Mouse (Mus musculus) stomach, embryonic 16.5 days (tissue): ENCODE results near the gene Stambpl1. TPM values are rescaled to one million over a fixed set of nuclear protein-coding genes. Genes with fewer than 3 reads are reported as not detected.

Experiments
- ATAC-seq: fragments of 200-750 bp; cut with Nextera tagmentation; 2 replicates; pipeline ENCODE4 v1.8.0; 2017; ENCODE audit warnings: moderate number of reproducible peaks, moderate TSS enrichment; ENCODE audit not compliant: insufficient read depth, low FRiP score
- H3K27ac ChIP-seq: fragments of 300-500 bp; sonication (generic); 2 replicates; pipeline ENCODE4 v1.5.1; 2014; ENCODE audit warnings: low read length
- H3K27me3 ChIP-seq: fragments of 300-500 bp; sonication (generic); 2 replicates; pipeline ENCODE4 v1.6.1; 2014; ENCODE audit warnings: low read length, control low read depth, mixed read lengths; ENCODE audit not compliant: control insufficient read depth, insufficient read depth
- H3K36me3 ChIP-seq: fragments of 300-500 bp; sonication (generic); 2 replicates; pipeline ENCODE4 v1.6.1; 2014; ENCODE audit warnings: low read length; ENCODE audit not compliant: control insufficient read depth, insufficient read depth
- H3K4me1 ChIP-seq: fragments of 300-500 bp; sonication (generic); 2 replicates; pipeline ENCODE4 v1.6.1; 2014; ENCODE audit warnings: low read length, control low read depth, mixed read lengths; ENCODE audit not compliant: control insufficient read depth, insufficient read depth
- H3K4me2 ChIP-seq: fragments of 300-500 bp; sonication (generic); 2 replicates; pipeline ENCODE4 v1.6.1; 2014; ENCODE audit warnings: low read depth, low read length, mixed read lengths
- H3K4me3 ChIP-seq: fragments of 300-500 bp; sonication (generic); replicated peaks from 2 replicates; pipeline ENCODE4 v1.5.1; 2014; ENCODE audit warnings: mild to moderate bottlenecking, low read length
- H3K9ac ChIP-seq: fragments of 300-500 bp; sonication (generic); 2 replicates; pipeline ENCODE4 v1.6.1; 2014; ENCODE audit warnings: low read length
- H3K9me3 ChIP-seq: fragments of 300-500 bp; sonication (generic); replicated peaks from 2 replicates; pipeline ENCODE4 v1.6.1; 2016; ENCODE audit warnings: low read length, control low read depth; ENCODE audit not compliant: control insufficient read depth
- WGBS: fragments of 180-500 bp; shearing (Covaris S2); extraction: QIAGEN DNeasy Blood & Tissue Kit; methylation state at CpG from one replicate; pipeline ENCODE4 v1.1.7; 2014; 5-methylcytosine and 5-hydroxymethylcytosine counted together
- polyA plus RNA-seq: library from polyadenylated mRNA; unstranded; fragments of >200 nt; fragmentation: Nextera tagmentation; extraction: Ambion mirVana; gene quantifications from 2 replicates; pipeline ENCODE4 v1.2.1, GENCODE M21; 2015

Gene Stambpl1
- polyA plus RNA-seq, 1 experiment from 2014 or later, result 13.2 TPM

- Histone ChIP-seq H3K27me3 (no peaks in the 10 kb centered on the region), H3K4me1 (0 out of 2 replicates have a peak, but pooled peaks cover 3% of the 10 kb centered on the region), H3K36me3 (no peaks in the 10 kb centered on the region), H3K9ac (no peak overlapping the region), H3K4me3 (no peak overlapping the region), H3K9me3 (no peaks in the 10 kb centered on the region), H3K27ac (no peak overlapping the region), H3K4me2 (no peak overlapping the region)
- no peak for ATAC-seq
- 71% methylated on average over 3 of the region's 3 CpGs for WGBS
Observed at GRCm38 (mm10) chr19:34220732-34221380, 28.8 kb downstream of the Stambpl1 start.

GRCm38 (mm10) chr19:34222805-34223204 lies 30.8 kb downstream of the Stambpl1 start:
- no peak for ATAC-seq
- H3K4me2 ChIP-seq, result no peak overlapping the region
- no peaks in the 10 kb centered on the region for H3K4me1 ChIP-seq
- H3K36me3 ChIP-seq, result no peaks in the 10 kb centered on the region
- 91% methylated on average over 3 of the region's 3 CpGs for WGBS
- H3K27ac ChIP-seq, result no peak overlapping the region
- no peak overlapping the region for H3K9ac ChIP-seq
- H3K9me3 ChIP-seq, result no peaks in the 10 kb centered on the region
- no peaks in the 10 kb centered on the region for H3K27me3 ChIP-seq
- H3K4me3 ChIP-seq, result no peak overlapping the region

DNA sequence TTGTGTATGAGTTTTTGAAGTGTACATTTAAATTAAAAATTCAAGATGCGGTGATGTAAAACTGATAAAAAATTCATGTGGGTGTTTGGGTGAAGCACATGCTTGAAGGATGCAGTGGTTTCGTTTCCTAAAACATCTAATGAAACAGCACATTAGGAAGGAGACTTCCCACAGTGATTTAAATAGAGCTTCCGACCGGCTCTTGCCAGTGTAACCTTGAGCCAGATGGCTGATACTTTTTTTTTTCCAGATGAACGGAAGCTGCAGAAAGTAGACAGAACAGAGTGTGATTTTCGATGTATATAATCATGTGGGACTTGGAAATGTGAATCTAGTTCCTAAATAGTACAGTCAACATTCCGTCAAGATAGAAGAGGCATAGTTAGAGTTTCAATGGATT lies 39.6 kb downstream of the Stambpl1 start:
- H3K27ac ChIP-seq, result no peak overlapping the region
- H3K4me2 ChIP-seq, result no peak overlapping the region
- no peaks in the 10 kb centered on the region for H3K27me3 ChIP-seq
- no peaks in the 10 kb centered on the region for H3K9me3 ChIP-seq
- H3K36me3 ChIP-seq, result peaks cover under 1% of the 10 kb centered on the region; the same call in 1 of the 2 replicates
- no peak overlapping the region for H3K4me3 ChIP-seq
- H3K9ac ChIP-seq, result no peak overlapping the region
- H3K4me1 ChIP-seq, result peaks cover 3% of the 10 kb centered on the region; the same call in 1 of the 2 replicates
- 64% methylated on average over 7 of the region's 7 CpGs for WGBS
- ATAC-seq, result no peak

- Histone ChIP-seq H3K4me3 (no peak overlapping the region), H3K4me1 (peaks cover 3% of the 10 kb centered on the region; the same call in 1 of the 2 replicates), H3K27me3 (no peaks in the 10 kb centered on the region), H3K27ac (no peak overlapping the region), H3K36me3 (peaks cover 4% of the 10 kb centered on the region; the same call in 1 of the 2 replicates), H3K4me2 (no peak overlapping the region), H3K9ac (no peak overlapping the region), H3K9me3 (no peaks in the 10 kb centered on the region)
- WGBS, result 65% methylated on average over 5 of the region's 5 CpGs
- no peak for ATAC-seq
Observed at GRCm38 (mm10) chr19:34232326-34232725, 40.3 kb downstream of the Stambpl1 start.

- H3K27ac ChIP-seq, result no peak overlapping the region
- H3K9ac ChIP-seq, result no peak overlapping the region
- H3K27me3 ChIP-seq, result no peaks in the 10 kb centered on the region
- H3K4me3 ChIP-seq, result no peak overlapping the region
- no peak overlapping the region for H3K4me2 ChIP-seq
- WGBS, result 67% methylated on average over 14 of the region's 14 CpGs
- no peaks in the 10 kb centered on the region for H3K9me3 ChIP-seq
- ATAC-seq, result no peak
- peaks cover 3% of the 10 kb centered on the region; the same call in 1 of the 2 replicates for H3K4me1 ChIP-seq
- peaks cover 4% of the 10 kb centered on the region; the same call in 1 of the 2 replicates for H3K36me3 ChIP-seq
Observed at GRCm38 (mm10) chr19:34233944-34234343, 41.9 kb downstream of the Stambpl1 start.

- no peaks in the 10 kb centered on the region for H3K9me3 ChIP-seq
- WGBS, result 76% methylated on average over 3 of the region's 3 CpGs
Observed at GRCm38 (mm10) chr19:34236049-34236448, 44.0 kb downstream of the Stambpl1 start.

GRCm38 (mm10) chr19:34237746-34238145 lies 45.7 kb downstream of the Stambpl1 start:
- Histone ChIP-seq H3K36me3 (peaks cover 4% of the 10 kb centered on the region; the same call in 1 of the 2 replicates), H3K4me1 (peaks cover 3% of the 10 kb centered on the region; the same call in 1 of the 2 replicates), H3K9me3 (no peaks in the 10 kb centered on the region), H3K4me3 (no peak overlapping the region), H3K4me2 (no peak overlapping the region), H3K9ac (no peak overlapping the region), H3K27me3 (no peaks in the 10 kb centered on the region), H3K27ac (no peak overlapping the region)
- WGBS, result 95% methylated on average over 2 of the region's 2 CpGs
- no peak for ATAC-seq

More at GRCm38 (mm10) chr19:34236049-34236448, 44.0 kb downstream of the Stambpl1 start:
- ATAC-seq, result no peak
- no peak overlapping the region for H3K4me2 ChIP-seq
- H3K4me3 ChIP-seq, result no peak overlapping the region
- peaks cover 3% of the 10 kb centered on the region; the same call in 1 of the 2 replicates for H3K4me1 ChIP-seq
- H3K9ac ChIP-seq, result no peak overlapping the region
- no peaks in the 10 kb centered on the region for H3K27me3 ChIP-seq
- no peak overlapping the region for H3K27ac ChIP-seq
- peaks cover 4% of the 10 kb centered on the region; the same call in 1 of the 2 replicates for H3K36me3 ChIP-seq

DNA sequence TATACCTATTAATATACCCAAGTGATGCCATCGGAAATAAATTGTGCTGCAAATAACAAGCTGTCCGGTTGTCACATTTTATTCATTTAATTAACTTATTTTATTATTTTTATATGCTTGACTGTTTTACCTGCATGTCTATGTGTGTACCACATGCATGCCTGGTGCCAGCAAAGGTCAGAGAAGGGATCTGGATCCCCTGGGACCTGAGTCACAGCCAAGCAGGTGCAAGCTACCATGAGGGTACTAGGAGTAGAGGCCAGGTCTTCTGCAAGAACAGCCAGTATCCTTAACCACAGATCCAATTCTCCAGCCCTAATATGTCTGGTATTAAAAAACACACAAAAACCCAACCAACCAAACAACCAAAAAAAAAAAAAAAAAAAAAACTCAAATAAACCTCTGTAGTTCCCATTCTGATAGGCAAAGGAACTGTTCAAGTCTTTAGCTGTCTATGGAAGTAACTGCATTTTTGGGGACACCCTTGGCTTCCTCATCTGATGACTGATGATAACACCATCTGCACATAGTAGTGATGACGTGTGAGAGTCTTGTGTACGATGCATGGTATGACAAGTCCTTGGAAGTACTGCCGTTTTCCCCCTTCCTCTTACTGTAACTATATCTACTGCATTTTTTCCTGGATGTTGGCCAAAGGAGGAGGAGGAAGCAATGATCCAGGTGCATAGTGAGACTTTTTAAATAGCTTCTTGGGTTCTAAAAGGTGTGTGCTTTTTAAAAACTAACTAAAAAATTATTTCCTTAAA lies 48.4 kb downstream of the Stambpl1 start:
- Histone ChIP-seq H3K27ac (no peak overlapping the region), H3K4me3 (no peak overlapping the region), H3K9me3 (no peaks in the 10 kb centered on the region), H3K4me2 (no peak overlapping the region), H3K27me3 (no peaks in the 10 kb centered on the region), H3K36me3 (peaks cover 4% of the 10 kb centered on the region; the same call in 1 of the 2 replicates), H3K9ac (no peak overlapping the region), H3K4me1 (no peaks in the 10 kb centered on the region)
- ATAC-seq, result no peak
- 83% methylated on average over 5 of the region's 5 CpGs for WGBS
